Mouse (Mus musculus) liver, embryonic 12.5 days (tissue): Measurements from ENCODE around the gene Ceacam2. TPM values are rescaled to one million over a fixed set of nuclear protein-coding genes. Genes with fewer than 3 reads are reported as not detected.
"Not testable (repeated sequence)": the region's sequence is repeated elsewhere in the genome, so short reads cannot be mapped to it uniquely, and the experiment has no call there.

Experiments used
- ATAC-seq: fragments of 200-750 bp; cut with Nextera tagmentation; 2 replicates; pipeline ENCODE4 v1.8.0; 2017; ENCODE audit warnings: moderate number of reproducible peaks, mild to moderate bottlenecking, moderate library complexity
- H3K27ac ChIP-seq: fragments of 300-500 bp; sonication (generic); 2 replicates; pipeline ENCODE4 v1.5.1; 2016; ENCODE audit warnings: mild to moderate bottlenecking
- H3K27me3 ChIP-seq: fragments of 300-500 bp; sonication (generic); replicated peaks from 2 replicates; pipeline ENCODE4 v1.6.1; 2016; ENCODE audit warnings: mild to moderate bottlenecking, moderate library complexity
- H3K36me3 ChIP-seq: fragments of 300-500 bp; sonication (generic); 2 replicates; pipeline ENCODE4 v1.6.1; 2016; ENCODE audit warnings: mild to moderate bottlenecking, moderate library complexity
- H3K4me1 ChIP-seq: fragments of 300-500 bp; sonication (generic); 2 replicates; pipeline ENCODE4 v1.6.1; 2016
- H3K4me2 ChIP-seq: fragments of 300-500 bp; sonication (generic); 2 replicates; pipeline ENCODE4 v1.6.1; 2016; ENCODE audit warnings: mild to moderate bottlenecking, moderate library complexity
- H3K4me3 ChIP-seq: fragments of 300-500 bp; sonication (generic); 2 replicates; pipeline ENCODE4 v1.5.1; 2016; ENCODE audit warnings: mild to moderate bottlenecking, moderate library complexity
- H3K9ac ChIP-seq: fragments of 300-500 bp; sonication (generic); 2 replicates; pipeline ENCODE4 v1.6.1; 2016; ENCODE audit warnings: mild to moderate bottlenecking, moderate library complexity
- H3K9me3 ChIP-seq: fragments of 300-500 bp; sonication (generic); replicated peaks from 2 replicates; pipeline ENCODE4 v1.6.1; 2016; ENCODE audit warnings: mild to moderate bottlenecking, moderate library complexity
- WGBS: fragments of 180-500 bp; shearing (Covaris S2); methylation state at CpG from one replicate; pipeline ENCODE4 v1.1.7; 2016; ENCODE audit not compliant: insufficient replicate concordance; 5-methylcytosine and 5-hydroxymethylcytosine counted together
- polyA plus RNA-seq: library from polyadenylated mRNA; unstranded; fragments of >200 nt; fragmentation: Nextera tagmentation; extraction: Ambion mirVana; gene quantifications from 2 replicates; pipeline ENCODE4 v1.2.1, GENCODE M21; 2016

Gene Ceacam2
- polyA plus RNA-seq: not detected in 2 replicates

DNA sequence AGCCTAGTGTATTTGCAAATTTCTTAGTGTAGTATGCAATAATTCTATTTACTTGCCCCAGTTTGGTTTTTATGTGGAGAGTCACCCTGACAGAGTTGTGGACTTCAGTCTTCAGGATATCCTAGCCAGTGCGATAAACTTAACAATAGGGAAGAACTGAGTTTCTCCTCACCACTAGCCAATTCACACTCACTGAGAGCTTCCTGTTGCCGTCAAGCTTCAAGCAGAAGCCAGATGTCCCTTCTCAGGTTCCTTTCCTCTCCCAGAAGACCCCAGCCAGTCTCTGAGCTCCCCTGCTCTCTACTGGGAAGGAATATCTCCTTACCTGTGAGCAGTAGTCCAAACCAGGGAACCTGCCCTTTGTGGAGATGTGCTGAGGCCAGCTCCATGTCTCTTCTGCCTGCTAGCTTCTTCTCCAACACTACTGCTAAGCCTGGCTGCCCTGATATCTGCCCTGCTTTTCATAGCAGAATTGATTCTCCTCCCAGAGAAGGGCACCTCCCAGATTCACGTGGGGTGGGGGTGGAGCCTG, at the start of gene Ceacam2:
TSS of gene Ceacam2 (minus strand) at position 482 of the 532 bp plus-strand sequence.
- H3K27me3 ChIP-seq, H3K4me3 ChIP-seq, H3K9me3 ChIP-seq, ATAC-seq, H3K9ac ChIP-seq, H3K4me2 ChIP-seq, H3K4me1 ChIP-seq, H3K36me3 ChIP-seq, H3K27ac ChIP-seq: not testable (repeated sequence)
- WGBS: 28% methylated on average over 3 of the region's 3 CpGs

DNA sequence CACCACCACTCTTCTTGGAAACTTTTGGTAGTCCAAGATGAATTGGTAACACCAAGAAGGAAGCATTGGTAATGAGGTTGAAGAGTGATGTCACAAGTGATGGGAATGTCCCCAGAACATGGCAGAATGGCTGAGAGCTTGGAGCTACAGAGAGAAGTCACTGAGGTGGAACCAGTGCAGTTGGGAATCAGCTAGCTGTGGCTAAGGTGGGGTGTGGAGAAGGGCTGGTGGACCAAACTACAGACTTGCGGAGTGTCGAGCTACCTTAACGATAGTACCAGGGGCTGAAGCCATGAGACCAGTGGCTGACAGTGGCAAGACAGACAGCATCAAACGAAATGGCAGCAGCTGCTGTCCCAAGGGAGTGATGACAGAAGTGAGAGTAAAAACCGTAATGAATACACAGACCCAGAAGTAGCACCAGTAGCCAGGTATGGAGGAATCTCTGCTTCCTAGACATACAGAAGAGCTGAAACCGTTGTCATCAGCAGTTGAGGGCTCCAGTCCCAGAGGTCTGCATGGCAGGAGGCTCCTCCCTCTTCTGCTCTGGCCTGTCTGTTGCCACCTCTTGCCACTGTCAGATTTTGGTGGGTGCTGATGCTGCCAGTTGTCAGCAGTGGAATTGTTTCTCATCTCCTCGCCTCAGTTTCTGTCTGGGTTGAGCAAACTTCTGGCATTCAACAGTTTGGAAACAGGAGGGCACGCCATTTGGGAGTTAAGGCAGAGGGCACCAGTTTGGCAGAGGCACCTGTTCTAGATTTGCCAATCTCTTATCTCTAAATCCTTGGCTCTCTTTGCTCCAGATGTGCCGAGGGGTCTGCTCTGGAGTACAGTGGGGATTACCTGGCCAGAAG, 45.9 kb upstream of the Ceacam2 start:
- WGBS: 51% methylated on average over 9 of the region's 9 CpGs
- Histone ChIP-seq H3K36me3 (no peaks in the 10 kb centered on the region), H3K4me3 (no peak overlapping the region), H3K27ac (no peak overlapping the region), H3K4me2 (no peak overlapping the region), H3K27me3 (no peaks in the 10 kb centered on the region), H3K4me1 (no peaks in the 10 kb centered on the region), H3K9me3 (no peaks in the 10 kb centered on the region), H3K9ac (no peak overlapping the region)
- ATAC-seq: no peak

DNA sequence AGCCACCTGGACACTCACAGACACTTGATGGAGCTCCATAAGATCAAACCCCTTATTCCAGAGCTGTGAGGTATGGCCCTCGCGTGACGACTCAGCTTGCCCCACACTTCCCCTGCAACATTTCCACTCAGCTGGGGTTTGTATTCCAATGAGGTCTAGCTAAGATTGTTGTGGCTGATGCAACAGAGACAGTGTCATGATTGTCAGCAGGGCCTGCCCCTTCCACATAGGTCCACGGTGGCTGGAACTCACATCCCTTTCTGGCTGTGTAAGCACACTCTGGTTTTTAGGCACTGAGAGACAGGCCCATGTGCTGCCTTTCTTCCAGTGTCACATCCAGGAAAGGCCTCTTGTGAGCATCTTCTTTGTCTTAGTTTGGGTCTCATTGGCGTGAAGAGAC, 45.0 kb upstream of the Ceacam2 start:
- H3K4me2 ChIP-seq: no peak overlapping the region
- no peaks in the 10 kb centered on the region for H3K27me3 ChIP-seq
- H3K9ac ChIP-seq: no peak overlapping the region
- no peaks in the 10 kb centered on the region for H3K4me1 ChIP-seq
- H3K4me3 ChIP-seq: no peak overlapping the region
- 61% methylated on average over 5 of the region's 5 CpGs for WGBS
- H3K9me3 ChIP-seq: no peaks in the 10 kb centered on the region
- no peaks in the 10 kb centered on the region for H3K36me3 ChIP-seq
- ATAC-seq: no peak
- no peak overlapping the region for H3K27ac ChIP-seq

DNA sequence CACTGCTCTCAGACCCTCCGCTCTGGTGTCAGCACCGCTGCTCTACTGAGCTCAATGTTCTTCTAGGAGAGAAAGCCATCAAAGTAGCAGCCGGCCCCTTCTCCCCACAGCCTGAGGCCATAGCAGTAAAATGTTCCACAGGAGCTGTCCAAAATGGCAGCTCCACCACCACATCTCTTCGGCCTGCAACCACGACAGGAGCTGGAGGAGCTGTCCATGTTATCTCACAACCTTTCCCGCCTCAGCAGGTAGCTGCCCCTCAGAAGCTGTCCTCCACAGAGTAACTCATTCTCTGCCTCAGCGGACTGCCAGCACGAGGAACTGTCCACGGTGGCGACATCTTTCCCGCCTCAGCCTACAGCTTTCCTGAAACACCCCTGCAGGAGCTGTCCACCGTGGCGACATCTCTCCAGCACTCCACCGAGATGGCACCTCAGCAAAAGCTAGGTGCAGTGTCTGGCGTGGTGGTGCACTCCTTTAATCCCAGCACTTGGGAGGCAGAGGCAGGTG, 42.7 kb upstream of the Ceacam2 start:
- Histone ChIP-seq H3K4me3 (no peak overlapping the region), H3K4me2 (no peak overlapping the region), H3K27me3 (no peaks in the 10 kb centered on the region), H3K36me3 (no peaks in the 10 kb centered on the region), H3K4me1 (no peaks in the 10 kb centered on the region), H3K9me3 (no peaks in the 10 kb centered on the region), H3K27ac (no peak overlapping the region), H3K9ac (no peak overlapping the region)
- no peak for ATAC-seq
- WGBS: 61% methylated on average over 15 of the region's 15 CpGs

DNA sequence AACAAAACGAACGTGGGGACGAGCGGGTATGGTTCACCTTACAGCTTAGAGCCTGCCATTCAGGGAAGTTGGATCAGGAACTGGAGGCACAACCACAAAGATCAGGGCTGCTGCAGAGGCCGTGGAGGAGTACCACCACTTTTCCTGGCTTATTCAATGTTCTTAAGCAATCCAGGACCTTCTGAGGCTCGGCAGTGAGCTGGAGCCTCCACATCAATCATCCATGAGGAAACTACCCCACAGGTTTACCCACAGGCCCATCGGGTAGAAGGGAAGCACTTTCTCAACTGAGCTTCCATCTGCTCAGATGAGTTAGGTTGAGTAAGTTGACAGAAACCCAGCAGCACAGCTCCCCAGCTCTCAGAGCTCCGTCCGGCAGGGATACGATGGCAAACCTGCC, 39.8 kb upstream of the Ceacam2 start:
- H3K9me3 ChIP-seq: no peaks in the 10 kb centered on the region
- no peak for ATAC-seq
- H3K27ac ChIP-seq: no peak overlapping the region
- no peaks in the 10 kb centered on the region for H3K27me3 ChIP-seq
- no peaks in the 10 kb centered on the region for H3K4me1 ChIP-seq
- H3K4me2 ChIP-seq: no peak overlapping the region
- H3K4me3 ChIP-seq: no peak overlapping the region
- H3K9ac ChIP-seq: no peak overlapping the region
- WGBS: 66% methylated on average over 10 of the region's 10 CpGs
- no peaks in the 10 kb centered on the region for H3K36me3 ChIP-seq

DNA sequence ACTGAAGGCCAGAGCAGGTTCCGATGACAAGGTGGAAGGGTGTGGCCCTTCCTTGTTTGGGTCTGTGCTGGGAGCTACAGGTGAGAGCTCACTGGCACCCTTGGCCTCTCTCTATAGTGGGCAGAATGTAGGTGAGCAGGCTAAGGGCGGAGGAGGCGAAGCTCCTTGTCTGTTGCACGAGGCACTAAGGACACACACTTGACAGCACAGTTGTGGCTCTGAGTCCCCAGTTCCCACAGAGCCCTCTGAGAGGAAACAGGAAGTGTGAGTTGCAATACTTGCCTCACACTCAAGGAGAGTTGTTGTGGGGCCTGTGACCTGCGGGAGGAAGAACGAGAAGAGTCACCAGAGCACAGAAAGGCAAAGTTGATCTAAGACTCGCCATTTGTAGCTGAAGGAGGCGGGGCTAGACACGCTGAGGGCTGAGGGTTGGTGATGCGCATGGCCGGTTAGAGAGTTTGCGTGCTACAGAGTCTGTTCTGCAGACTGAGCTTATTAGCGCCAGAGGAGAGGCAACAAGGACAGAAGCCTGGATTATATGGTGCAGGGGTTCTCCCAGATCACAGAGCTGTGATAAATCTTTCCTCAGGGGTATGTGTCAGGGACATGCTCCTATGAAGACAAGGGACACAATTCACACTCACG, 37.3 kb upstream of the Ceacam2 start:
- not testable (repeated sequence) for H3K9ac ChIP-seq, H3K27me3 ChIP-seq, H3K4me1 ChIP-seq, H3K27ac ChIP-seq, H3K9me3 ChIP-seq, ATAC-seq, H3K4me2 ChIP-seq, H3K4me3 ChIP-seq, H3K36me3 ChIP-seq
- 57% methylated on average over 14 of the region's 14 CpGs for WGBS

DNA sequence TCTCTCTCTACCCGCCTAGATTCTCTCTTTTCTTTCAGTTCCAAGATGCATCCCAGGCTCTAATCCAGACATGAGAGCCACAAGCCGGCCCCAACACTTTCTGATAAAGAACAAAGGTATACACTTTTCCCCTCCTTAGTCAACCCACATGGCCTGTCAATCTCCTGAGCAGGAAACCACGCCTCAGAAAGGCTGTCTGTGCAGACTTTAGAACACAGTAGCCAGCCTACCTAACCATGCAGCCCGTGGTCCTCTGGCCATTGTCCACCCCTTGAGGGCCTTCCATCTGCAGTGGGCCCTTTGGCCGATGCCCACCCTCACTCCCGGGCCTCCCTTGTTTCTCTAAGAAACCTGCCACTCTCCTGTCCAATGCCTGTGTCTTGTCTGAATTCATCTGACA, 36.7 kb upstream of the Ceacam2 start:
- H3K9ac ChIP-seq, H3K4me2 ChIP-seq, H3K27ac ChIP-seq, H3K4me3 ChIP-seq, ATAC-seq, H3K9me3 ChIP-seq, H3K4me1 ChIP-seq, H3K36me3 ChIP-seq, H3K27me3 ChIP-seq: not testable (repeated sequence)
- WGBS: 37% methylated on average over 6 of the region's 6 CpGs

DNA sequence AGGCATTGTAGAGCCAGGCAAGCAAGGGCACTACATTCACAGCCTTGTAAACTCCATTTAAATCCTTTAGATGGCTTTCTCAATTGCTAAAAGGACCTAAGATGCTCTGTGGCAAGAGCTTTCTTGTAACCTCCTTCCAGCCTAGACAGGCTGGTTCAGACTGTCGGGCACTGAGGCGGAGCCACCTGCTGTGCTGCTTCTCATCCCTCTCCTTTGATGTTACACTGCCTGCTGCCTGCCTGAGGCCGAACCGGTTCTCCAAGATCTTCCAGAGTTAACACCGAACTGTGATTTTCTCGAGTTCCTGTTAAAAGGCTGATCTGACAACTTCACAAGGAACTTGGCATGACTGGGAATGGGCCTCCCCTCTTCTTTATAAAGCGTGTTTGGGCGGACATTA, 36.2 kb upstream of the Ceacam2 start:
- Histone ChIP-seq H3K27me3 (no peaks in the 10 kb centered on the region), H3K36me3 (no peaks in the 10 kb centered on the region), H3K27ac (no peak overlapping the region), H3K4me1 (no peaks in the 10 kb centered on the region), H3K9ac (no peak overlapping the region), H3K4me3 (no peak overlapping the region), H3K4me2 (no peak overlapping the region), H3K9me3 (no peaks in the 10 kb centered on the region)
- no peak for ATAC-seq
- WGBS: 38% methylated on average over 8 of the region's 8 CpGs

- 67% methylated on average over 5 of the region's 5 CpGs for WGBS
- ATAC-seq: no peak
- Histone ChIP-seq H3K4me3 (no peak overlapping the region), H3K36me3 (no peaks in the 10 kb centered on the region), H3K9me3 (no peaks in the 10 kb centered on the region), H3K27ac (no peak overlapping the region), H3K27me3 (no peaks in the 10 kb centered on the region), H3K4me1 (no peaks in the 10 kb centered on the region), H3K9ac (no peak overlapping the region), H3K4me2 (no peak overlapping the region)
Observed at GRCm38 (mm10) chr7:25575105-25575504, 35.4 kb upstream of the Ceacam2 start.

GRCm38 (mm10) chr7:25573806-25574205, 34.1 kb upstream of the Ceacam2 start:
- not testable (repeated sequence) for H3K27me3 ChIP-seq, H3K4me2 ChIP-seq, H3K9ac ChIP-seq, H3K4me1 ChIP-seq, H3K9me3 ChIP-seq, H3K36me3 ChIP-seq, H3K4me3 ChIP-seq, H3K27ac ChIP-seq, ATAC-seq
- WGBS: 61% methylated on average over 5 of the region's 5 CpGs

DNA sequence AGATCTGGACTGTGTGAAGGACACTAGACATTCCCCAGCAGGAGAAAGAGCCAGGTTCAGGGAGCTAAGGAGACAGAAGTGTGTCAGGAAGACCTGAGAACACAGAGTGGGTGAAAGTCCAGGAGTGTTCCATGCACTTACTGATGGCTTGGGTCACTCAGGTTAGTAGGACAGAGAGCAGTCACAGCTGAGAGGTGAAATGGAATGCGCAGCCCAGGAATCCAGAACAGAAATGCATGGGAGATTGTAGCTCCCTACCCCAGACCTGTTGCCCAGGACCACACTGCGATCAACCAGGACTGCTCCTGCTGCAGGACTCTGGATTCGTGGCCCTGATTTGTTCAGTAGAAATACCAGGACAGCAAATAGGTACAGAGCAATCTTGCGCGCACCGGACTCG, 29.1 kb upstream of the Ceacam2 start:
- Histone ChIP-seq H3K27ac (no peak overlapping the region), H3K9me3 (peaks cover 8% of the 10 kb centered on the region; the same call in 1 of the 2 replicates), H3K4me1 (no peaks in the 10 kb centered on the region), H3K27me3 (no peaks in the 10 kb centered on the region), H3K9ac (no peak overlapping the region), H3K4me2 (no peak overlapping the region), H3K4me3 (no peak overlapping the region), H3K36me3 (no peaks in the 10 kb centered on the region)
- no peak for ATAC-seq
- WGBS: 80% methylated on average over 7 of the region's 7 CpGs

DNA sequence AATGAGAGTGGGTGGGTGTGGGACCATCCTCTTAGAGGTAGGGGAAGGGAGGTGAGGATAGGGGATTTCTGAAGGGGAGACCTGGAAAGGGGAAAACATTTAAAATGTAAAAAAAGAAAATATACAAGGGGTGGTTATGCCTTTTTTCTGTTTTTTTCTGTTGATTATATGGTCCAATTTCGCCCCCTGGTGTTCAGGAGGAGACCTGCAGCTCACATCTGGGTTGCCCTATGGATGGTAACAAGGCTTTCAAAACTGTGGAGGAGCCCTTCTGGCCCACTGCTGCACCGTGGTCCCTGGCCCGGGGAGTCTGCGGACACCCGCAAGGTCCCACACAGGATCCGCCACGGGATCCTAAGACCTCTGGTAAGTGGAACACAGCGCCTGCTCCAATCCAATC, 1.8 kb upstream of the Ceacam2 start:
- 59% methylated on average over 8 of the region's 8 CpGs for WGBS
- H3K27ac ChIP-seq, H3K36me3 ChIP-seq, H3K4me3 ChIP-seq, ATAC-seq, H3K4me1 ChIP-seq, H3K9me3 ChIP-seq, H3K27me3 ChIP-seq, H3K4me2 ChIP-seq, H3K9ac ChIP-seq: not testable (repeated sequence)
